Mouse (Mus musculus) midbrain, embryonic 14.5 days (tissue): ENCODE data around the gene Slc6a6. TPM values are rescaled to one million over a fixed set of nuclear protein-coding genes. Genes with fewer than 3 reads are reported as not detected.

Source experiments
- ATAC-seq: fragments of 200-750 bp; cut with Nextera tagmentation; 2 replicates; pipeline ENCODE4 v1.8.0; 2017; ENCODE audit warnings: moderate number of reproducible peaks, moderate library complexity; ENCODE audit not compliant: low FRiP score, low TSS enrichment
- DNase-seq: peaks from one replicate; pipeline ENCODE4 v3.0.0-alpha.2; 2015
- H3K27ac ChIP-seq: fragments of 300-500 bp; sonication (generic); replicated peaks from 2 replicates; pipeline ENCODE4 v1.5.1; 2014; ENCODE audit warnings: mild to moderate bottlenecking, low read depth, low read length, moderate library complexity
- H3K27me3 ChIP-seq: fragments of 300-500 bp; sonication (generic); 2 replicates; pipeline ENCODE4 v1.6.1; 2014; ENCODE audit warnings: low read length, control low read depth, mixed read lengths; ENCODE audit not compliant: control insufficient read depth, insufficient read depth
- H3K36me3 ChIP-seq: fragments of 300-500 bp; sonication (generic); 2 replicates; pipeline ENCODE4 v1.6.1; 2014; ENCODE audit warnings: low read length, control low read depth; ENCODE audit not compliant: control insufficient read depth, insufficient read depth
- H3K4me1 ChIP-seq: fragments of 300-500 bp; sonication (generic); 2 replicates; pipeline ENCODE4 v1.6.1; 2014; ENCODE audit warnings: mild to moderate bottlenecking, antibody characterized with exemption, low read length, control low read depth; ENCODE audit not compliant: control insufficient read depth, insufficient read depth
- H3K4me2 ChIP-seq: fragments of 300-500 bp; sonication (generic); 2 replicates; pipeline ENCODE4 v1.6.1; 2014; ENCODE audit warnings: mild to moderate bottlenecking, low read length, moderate library complexity
- H3K4me3 ChIP-seq: fragments of 300-500 bp; sonication (generic); replicated peaks from 2 replicates; pipeline ENCODE4 v1.5.1; 2014; ENCODE audit warnings: low read depth, low read length
- H3K9ac ChIP-seq: fragments of 300-500 bp; sonication (generic); replicated peaks from 2 replicates; pipeline ENCODE4 v1.6.1; 2014; ENCODE audit warnings: mild to moderate bottlenecking, low read length, moderate library complexity
- H3K9me3 ChIP-seq: fragments of 300-500 bp; sonication (generic); 2 replicates; pipeline ENCODE4 v1.6.1; 2016; ENCODE audit warnings: low read length, control low read depth, mixed read lengths; ENCODE audit not compliant: control insufficient read depth
- WGBS: fragments of 180-500 bp; shearing (Covaris S2); extraction: QIAGEN DNeasy Blood & Tissue Kit; methylation state at CpG from one replicate; pipeline ENCODE4 v1.1.7; 2014; 5-methylcytosine and 5-hydroxymethylcytosine counted together
- polyA plus RNA-seq: library from polyadenylated mRNA; unstranded; fragments of >200 nt; fragmentation: Nextera tagmentation; extraction: Ambion mirVana; gene quantifications from 2 replicates; pipeline ENCODE4 v1.2.1, GENCODE M21; 2014

The Slc6a6 gene
- polyA plus RNA-seq, 1 experiment from 2014 or later, result 94.3 TPM

GRCm38 (mm10) chr6:91665267-91665666 lies 18.6 kb upstream of the Slc6a6 start:
- Histone ChIP-seq H3K4me3 (no peak overlapping the region), H3K9ac (no peak overlapping the region)
- ATAC-seq, result no peak

GRCm38 (mm10) chr6:91665990-91666700 lies 17.7 kb upstream of the Slc6a6 start:
- H3K27me3 ChIP-seq, result no peaks in the 10 kb centered on the region
- WGBS, result 95% methylated on average over 3 of the region's 3 CpGs
- H3K36me3 ChIP-seq, result no peaks in the 10 kb centered on the region
- H3K4me3 ChIP-seq, result no peak overlapping the region
- H3K4me1 ChIP-seq, result no peaks in the 10 kb centered on the region
- no peak overlapping the region for H3K4me2 ChIP-seq
- H3K9ac ChIP-seq, result no peak overlapping the region
- no peak overlapping the region for H3K27ac ChIP-seq
- DNase-seq (no peak), ATAC-seq (no peak)
- H3K9me3 ChIP-seq, result no peaks in the 10 kb centered on the region

More at GRCm38 (mm10) chr6:91665267-91665666, 18.6 kb upstream of the Slc6a6 start:
- H3K4me1 ChIP-seq, result no peaks in the 10 kb centered on the region
- H3K36me3 ChIP-seq, result no peaks in the 10 kb centered on the region
- no peak overlapping the region for H3K4me2 ChIP-seq
- DNase-seq, result no peak
- H3K27ac ChIP-seq, result no peak overlapping the region
- no peaks in the 10 kb centered on the region for H3K9me3 ChIP-seq
- H3K27me3 ChIP-seq, result no peaks in the 10 kb centered on the region
- 89% methylated on average over 6 of the region's 6 CpGs for WGBS

GRCm38 (mm10) chr6:91667141-91667540 lies 16.7 kb upstream of the Slc6a6 start:
- H3K27me3 ChIP-seq, result no peaks in the 10 kb centered on the region
- H3K36me3 ChIP-seq, result no peaks in the 10 kb centered on the region
- no peaks in the 10 kb centered on the region for H3K4me1 ChIP-seq
- no peak overlapping the region for H3K9ac ChIP-seq
- H3K4me3 ChIP-seq, result no peak overlapping the region
- no peak overlapping the region for H3K4me2 ChIP-seq
- WGBS, result 92% methylated on average over 4 of the region's 4 CpGs
- DNase-seq (no peak), ATAC-seq (no peak)
- H3K9me3 ChIP-seq, result no peaks in the 10 kb centered on the region
- H3K27ac ChIP-seq, result no peak overlapping the region

GRCm38 (mm10) chr6:91668276-91668675 lies 15.6 kb upstream of the Slc6a6 start:
- Histone ChIP-seq H3K4me1 (no peaks in the 10 kb centered on the region), H3K9me3 (no peaks in the 10 kb centered on the region), H3K36me3 (no peaks in the 10 kb centered on the region), H3K4me3 (no peak overlapping the region), H3K9ac (no peak overlapping the region), H3K27me3 (no peaks in the 10 kb centered on the region), H3K27ac (no peak overlapping the region), H3K4me2 (no peak overlapping the region)
- ATAC-seq (no peak), DNase-seq (no peak)
- 37% methylated on average over 5 of the region's 5 CpGs for WGBS

GRCm38 (mm10) chr6:91669270-91669669 lies 14.6 kb upstream of the Slc6a6 start:
- WGBS, result 30% methylated on average over 4 of the region's 4 CpGs
- H3K4me2 ChIP-seq, result no peak overlapping the region
- DNase-seq (no peak), ATAC-seq (no peak)
- no peaks in the 10 kb centered on the region for H3K9me3 ChIP-seq
- no peaks in the 10 kb centered on the region for H3K36me3 ChIP-seq
- H3K4me3 ChIP-seq, result no peak overlapping the region
- no peaks in the 10 kb centered on the region for H3K4me1 ChIP-seq
- H3K27ac ChIP-seq, result no peak overlapping the region
- no peaks in the 10 kb centered on the region for H3K27me3 ChIP-seq
- no peak overlapping the region for H3K9ac ChIP-seq

GRCm38 (mm10) chr6:91670224-91670623 lies 13.6 kb upstream of the Slc6a6 start:
- ATAC-seq (no peak), DNase-seq (no peak)
- Histone ChIP-seq H3K4me1 (no peaks in the 10 kb centered on the region), H3K9me3 (no peaks in the 10 kb centered on the region), H3K27me3 (no peaks in the 10 kb centered on the region), H3K36me3 (no peaks in the 10 kb centered on the region), H3K27ac (no peak overlapping the region), H3K4me3 (no peak overlapping the region), H3K9ac (no peak overlapping the region), H3K4me2 (no peak overlapping the region)
- WGBS, result 44% methylated on average over 6 of the region's 6 CpGs

GRCm38 (mm10) chr6:91674757-91675350 lies 9.0 kb upstream of the Slc6a6 start:
- Histone ChIP-seq H3K27me3 (no peaks in the 10 kb centered on the region), H3K9me3 (no peaks in the 10 kb centered on the region), H3K4me2 (no peak overlapping the region), H3K36me3 (no peaks in the 10 kb centered on the region), H3K27ac (no peak overlapping the region), H3K4me1 (peaks cover 3% of the 10 kb centered on the region; the same call in 1 of the 2 replicates), H3K4me3 (no peak overlapping the region), H3K9ac (no peak overlapping the region)
- no peak for ATAC-seq
- WGBS, result 52% methylated on average over 5 of the region's 5 CpGs
- DNase-seq, result no peak

- no peak overlapping the region for H3K9ac ChIP-seq
Measured at GRCm38 (mm10) chr6:91678506-91679094, 5.3 kb upstream of the Slc6a6 start.

More at GRCm38 (mm10) chr6:91678506-91679094, 5.3 kb upstream of the Slc6a6 start:
- DNase-seq (no peak), ATAC-seq (no peak)
- Histone ChIP-seq H3K4me3 (no peak overlapping the region), H3K27ac (0 out of 2 replicates have a peak overlapping the region, but pooled peaks have one; percentile 26), H3K9me3 (no peaks in the 10 kb centered on the region), H3K27me3 (no peaks in the 10 kb centered on the region), H3K36me3 (no peaks in the 10 kb centered on the region), H3K4me1 (peaks cover 3% of the 10 kb centered on the region; the same call in 1 of the 2 replicates), H3K4me2 (no peak overlapping the region)
- 57% methylated on average over 12 of the region's 12 CpGs for WGBS
